Mouse (Mus musculus) cerebellum, adult (tissue): ENCODE measurements around the gene Stat6.

ENCODE experiments used
- ATAC-seq: cut with Nextera tagmentation; 2 replicates; pipeline ENCODE4 v1.9.2; 2017; ENCODE audit warnings: mild to moderate bottlenecking, moderate library complexity, mixed read lengths; ENCODE audit not compliant: insufficient number of reproducible peaks, low FRiP score, low TSS enrichment

Stat6 gene

GRCm38 (mm10) chr10:127614236-127615033, 28.4 kb upstream of the Stat6 start:
- no peak for ATAC-seq

- no peak for ATAC-seq
These were observed 27.8 kb upstream of the Stat6 start for GRCm38 (mm10) chr10:127615034-127615374.

GRCm38 (mm10) chr10:127615591-127615990, 27.2 kb upstream of the Stat6 start:
- no peak for ATAC-seq

- no peak for ATAC-seq
These were observed 26.5 kb upstream of the Stat6 start for GRCm38 (mm10) chr10:127616261-127616679.

- no peak for ATAC-seq
These were observed 25.5 kb upstream of the Stat6 start for GRCm38 (mm10) chr10:127617294-127617693.

GRCm38 (mm10) chr10:127618173-127618572, 24.6 kb upstream of the Stat6 start:
- ATAC-seq: no peak

- no peak for ATAC-seq
These were observed 23.6 kb upstream of the Stat6 start for GRCm38 (mm10) chr10:127619119-127619721.

GRCm38 (mm10) chr10:127619941-127620405, 22.8 kb upstream of the Stat6 start:
- no peak for ATAC-seq

GRCm38 (mm10) chr10:127620406-127621190, 22.2 kb upstream of the Stat6 start, which contains the start of gene Lrp1:
Gene Lrp1 (minus strand): TSS chr10:127621148.
- ATAC-seq: no peak

- peak; percentile 79 for ATAC-seq
These were observed 21.4 kb upstream of the Stat6 start for GRCm38 (mm10) chr10:127621191-127622056.

GRCm38 (mm10) chr10:127622057-127622392, 20.8 kb upstream of the Stat6 start:
- ATAC-seq: peak; percentile 4; the same call in 1 of the 2 replicates

GRCm38 (mm10) chr10:127622661-127623060, 20.1 kb upstream of the Stat6 start:
- no peak for ATAC-seq

- no peak for ATAC-seq
These were observed 19.2 kb upstream of the Stat6 start for GRCm38 (mm10) chr10:127623439-127624216.

GRCm38 (mm10) chr10:127626433-127626832, 16.4 kb upstream of the Stat6 start:
- ATAC-seq: no peak

- no peak for ATAC-seq
These were observed 11.2 kb upstream of the Stat6 start for GRCm38 (mm10) chr10:127631261-127632214.

- no peak for ATAC-seq
These were observed 10.0 kb upstream of the Stat6 start for GRCm38 (mm10) chr10:127632668-127633271.

- no peak for ATAC-seq
These were observed 2.4 kb upstream of the Stat6 start for GRCm38 (mm10) chr10:127640421-127640820.
